Mouse (Mus musculus) liver, adult 2 months (tissue): ENCODE data around the gene Ugdh.

Source experiments
- CTCF ChIP-seq: fragments of 200-500 bp; IDR thresholded peaks from 2 replicates; pipeline ENCODE4 v1.5.1; 2011; ENCODE audit warnings: low read depth, low read length, control low read depth
- POLR2A ChIP-seq: fragments of 200-500 bp; IDR thresholded peaks from 2 replicates; pipeline ENCODE4 v1.6.1; 2011; ENCODE audit warnings: low read length, control low read depth; ENCODE audit not compliant: insufficient read depth; ENCODE audit errors: extremely low read depth

GRCm38 (mm10) chr5:65454771-65455170, 19.0 kb upstream of the Ugdh start:
- TF ChIP-seq CTCF, result no peak
- no peak for TF ChIP-seq POLR2A
